Mouse (Mus musculus) embryonic facial prominence, embryonic 12.5 days (tissue): Measurements from ENCODE around the gene Alk. TPM values are rescaled to one million over a fixed set of nuclear protein-coding genes. Genes with fewer than 3 reads are reported as not detected.

ENCODE experiments used
- ATAC-seq: fragments of 200-750 bp; cut with Nextera tagmentation; 2 replicates; pipeline ENCODE4 v1.8.0; 2017; ENCODE audit not compliant: insufficient number of reproducible peaks, insufficient read depth, low FRiP score, low TSS enrichment
- H3K27ac ChIP-seq: fragments of 300-500 bp; sonication (generic); 2 replicates; pipeline ENCODE4 v1.5.1; 2016; ENCODE audit warnings: mild to moderate bottlenecking
- H3K27me3 ChIP-seq: fragments of 300-500 bp; sonication (generic); 2 replicates; pipeline ENCODE4 v1.6.1; 2016; ENCODE audit warnings: mild to moderate bottlenecking, moderate library complexity
- H3K36me3 ChIP-seq: fragments of 300-500 bp; sonication (generic); 2 replicates; pipeline ENCODE4 v1.6.1; 2016; ENCODE audit warnings: mild to moderate bottlenecking
- H3K4me1 ChIP-seq: fragments of 300-500 bp; sonication (generic); 2 replicates; pipeline ENCODE4 v1.6.1; 2016
- H3K4me2 ChIP-seq: fragments of 300-500 bp; sonication (generic); replicated peaks from 2 replicates; pipeline ENCODE4 v1.6.1; 2016; ENCODE audit warnings: mild to moderate bottlenecking, moderate library complexity
- H3K4me3 ChIP-seq: fragments of 300-500 bp; sonication (generic); 2 replicates; pipeline ENCODE4 v1.5.1; 2016; ENCODE audit warnings: mild to moderate bottlenecking
- H3K9ac ChIP-seq: fragments of 300-500 bp; sonication (generic); 2 replicates; pipeline ENCODE4 v1.6.1; 2016; ENCODE audit warnings: mild to moderate bottlenecking, moderate library complexity
- H3K9me3 ChIP-seq: fragments of 300-500 bp; sonication (generic); 2 replicates; pipeline ENCODE4 v1.6.1; 2016; ENCODE audit warnings: mild to moderate bottlenecking, moderate library complexity
- WGBS: fragments of 180-500 bp; shearing (Covaris S2); methylation state at CpG from one replicate; pipeline ENCODE4 v1.1.7; 2016; 5-methylcytosine and 5-hydroxymethylcytosine counted together
- polyA plus RNA-seq: library from polyadenylated mRNA; unstranded; fragments of >200 nt; fragmentation: Nextera tagmentation; extraction: Ambion mirVana; gene quantifications from 2 replicates; pipeline ENCODE4 v1.2.1, GENCODE M21; 2016

Gene Alk
- polyA plus RNA-seq, 1 experiment from 2014 or later = 1.0 TPM

- ATAC-seq = no peak
- 53% methylated on average over 5 of the region's 5 CpGs for WGBS
- no peak overlapping the region for H3K9ac ChIP-seq
- H3K4me2 ChIP-seq = no peak overlapping the region
- no peaks in the 10 kb centered on the region for H3K27me3 ChIP-seq
- H3K4me3 ChIP-seq = no peak overlapping the region
- no peaks in the 10 kb centered on the region for H3K4me1 ChIP-seq
- no peak overlapping the region for H3K27ac ChIP-seq
- no peaks in the 10 kb centered on the region for H3K36me3 ChIP-seq
- no peaks in the 10 kb centered on the region for H3K9me3 ChIP-seq
These were observed 126.5 kb downstream of the Alk start for GRCm38 (mm10) chr17:72477889-72478405.

- Histone ChIP-seq H3K36me3 (no peaks in the 10 kb centered on the region), H3K9ac (no peak overlapping the region), H3K4me1 (no peaks in the 10 kb centered on the region), H3K27me3 (no peaks in the 10 kb centered on the region), H3K9me3 (no peaks in the 10 kb centered on the region), H3K4me3 (no peak overlapping the region), H3K27ac (no peak overlapping the region), H3K4me2 (no peak overlapping the region)
- 29% methylated on average over 4 of the region's 4 CpGs for WGBS
- no peak for ATAC-seq
These were observed 127.5 kb downstream of the Alk start for GRCm38 (mm10) chr17:72476956-72477355.

- Histone ChIP-seq H3K27ac (no peak overlapping the region), H3K9ac (no peak overlapping the region), H3K4me2 (no peak overlapping the region), H3K4me3 (no peak overlapping the region), H3K27me3 (no peaks in the 10 kb centered on the region), H3K4me1 (no peaks in the 10 kb centered on the region), H3K9me3 (no peaks in the 10 kb centered on the region), H3K36me3 (no peaks in the 10 kb centered on the region)
- 69% methylated on average over 5 of the region's 5 CpGs for WGBS
- ATAC-seq = no peak
These were observed 130.3 kb downstream of the Alk start for GRCm38 (mm10) chr17:72474166-72474565.

GRCm38 (mm10) chr17:72448477-72448876, 155.9 kb downstream of the Alk start:
- Histone ChIP-seq H3K9ac (no peak overlapping the region), H3K4me2 (no peak overlapping the region), H3K27me3 (no peaks in the 10 kb centered on the region), H3K4me1 (no peaks in the 10 kb centered on the region), H3K9me3 (no peaks in the 10 kb centered on the region), H3K36me3 (no peaks in the 10 kb centered on the region), H3K4me3 (no peak overlapping the region), H3K27ac (no peak overlapping the region)
- ATAC-seq = no peak
- WGBS = 87% methylated on average over 4 of the region's 4 CpGs

GRCm38 (mm10) chr17:72445204-72446177, 158.9 kb downstream of the Alk start:
- Histone ChIP-seq H3K36me3 (no peaks in the 10 kb centered on the region), H3K27me3 (no peaks in the 10 kb centered on the region), H3K4me3 (no peak overlapping the region), H3K27ac (no peak overlapping the region), H3K4me2 (no peak overlapping the region), H3K9ac (no peak overlapping the region), H3K4me1 (no peaks in the 10 kb centered on the region), H3K9me3 (no peaks in the 10 kb centered on the region)
- ATAC-seq = no peak
- 68% methylated on average over 3 of the region's 3 CpGs for WGBS

GRCm38 (mm10) chr17:72417451-72417850, 187.0 kb downstream of the Alk start:
- Histone ChIP-seq H3K36me3 (no peaks in the 10 kb centered on the region), H3K27ac (no peak overlapping the region), H3K27me3 (no peaks in the 10 kb centered on the region), H3K4me3 (no peak overlapping the region), H3K9me3 (no peaks in the 10 kb centered on the region), H3K4me1 (no peaks in the 10 kb centered on the region), H3K9ac (no peak overlapping the region), H3K4me2 (no peak overlapping the region)
- WGBS = 92% methylated on average over 4 of the region's 4 CpGs
- no peak for ATAC-seq

- Histone ChIP-seq H3K9me3 (no peaks in the 10 kb centered on the region), H3K27me3 (no peaks in the 10 kb centered on the region), H3K27ac (no peak overlapping the region), H3K9ac (no peak overlapping the region), H3K36me3 (no peaks in the 10 kb centered on the region), H3K4me1 (no peaks in the 10 kb centered on the region), H3K4me3 (no peak overlapping the region), H3K4me2 (no peak overlapping the region)
- no peak for ATAC-seq
These were observed 189.8 kb downstream of the Alk start for GRCm38 (mm10) chr17:72414676-72415075.

- no peak for ATAC-seq
- no peak overlapping the region for H3K4me3 ChIP-seq
- no peak overlapping the region for H3K4me2 ChIP-seq
- no peaks in the 10 kb centered on the region for H3K4me1 ChIP-seq
- no peaks in the 10 kb centered on the region for H3K36me3 ChIP-seq
- 47% methylated on average over 2 of the region's 2 CpGs for WGBS
- H3K27me3 ChIP-seq = no peaks in the 10 kb centered on the region
- no peak overlapping the region for H3K27ac ChIP-seq
- no peak overlapping the region for H3K9ac ChIP-seq
- no peaks in the 10 kb centered on the region for H3K9me3 ChIP-seq
These were observed 199.6 kb downstream of the Alk start for GRCm38 (mm10) chr17:72404813-72405212.

GRCm38 (mm10) chr17:72401861-72402260, 202.6 kb downstream of the Alk start:
- H3K4me1 ChIP-seq = no peaks in the 10 kb centered on the region
- H3K27ac ChIP-seq = no peak overlapping the region
- no peaks in the 10 kb centered on the region for H3K36me3 ChIP-seq
- no peak overlapping the region for H3K4me2 ChIP-seq
- no peaks in the 10 kb centered on the region for H3K27me3 ChIP-seq
- no peaks in the 10 kb centered on the region for H3K9me3 ChIP-seq
- 78% methylated on average over 3 of the region's 3 CpGs for WGBS
- no peak overlapping the region for H3K4me3 ChIP-seq
- ATAC-seq = no peak
- no peak overlapping the region for H3K9ac ChIP-seq

- Histone ChIP-seq H3K36me3 (no peaks in the 10 kb centered on the region), H3K4me3 (no peak overlapping the region), H3K27ac (no peak overlapping the region), H3K4me2 (no peak overlapping the region), H3K9ac (no peak overlapping the region), H3K27me3 (no peaks in the 10 kb centered on the region), H3K4me1 (no peaks in the 10 kb centered on the region), H3K9me3 (no peaks in the 10 kb centered on the region)
- ATAC-seq = no peak
- 65% methylated on average over 2 of the region's 2 CpGs for WGBS
These were observed 203.1 kb downstream of the Alk start for GRCm38 (mm10) chr17:72401349-72401748.

- WGBS = 74% methylated on average over 3 of the region's 3 CpGs
- Histone ChIP-seq H3K4me2 (no peak overlapping the region), H3K36me3 (no peaks in the 10 kb centered on the region), H3K9me3 (no peaks in the 10 kb centered on the region), H3K9ac (no peak overlapping the region), H3K4me3 (no peak overlapping the region), H3K4me1 (no peaks in the 10 kb centered on the region), H3K27me3 (no peaks in the 10 kb centered on the region), H3K27ac (no peak overlapping the region)
- ATAC-seq = no peak
These were observed 204.9 kb downstream of the Alk start for GRCm38 (mm10) chr17:72399331-72400059.

- ATAC-seq = no peak
- Histone ChIP-seq H3K4me2 (no peak overlapping the region), H3K4me3 (no peak overlapping the region), H3K9me3 (no peaks in the 10 kb centered on the region), H3K9ac (no peak overlapping the region), H3K27ac (no peak overlapping the region), H3K27me3 (no peaks in the 10 kb centered on the region), H3K36me3 (no peaks in the 10 kb centered on the region), H3K4me1 (no peaks in the 10 kb centered on the region)
- 32% methylated on average over 8 of the region's 8 CpGs for WGBS
These were observed 208.5 kb downstream of the Alk start for GRCm38 (mm10) chr17:72395956-72396355.
